Mouse (Mus musculus) gastrocnemius, adult 8-10 months (tissue): ENCODE data around the gene Efcab11. TPM values are rescaled to one million over a fixed set of nuclear protein-coding genes. Genes with fewer than 3 reads are reported as not detected.

ENCODE experiments used
- DNase-seq, 2 experiments: peaks; one replicate each; pipeline ENCODE4 v3.0.0; 2022; ENCODE audit warnings: low spot score in 2 of 2
- total RNA-seq, 4 experiments: library from RNA; stranded (reverse); gene quantifications; 2 replicates each; pipeline ENCODE4 v1.2.4; 2022

Gene Efcab11
- total RNA-seq, 4 experiments from 2014 or later = not detected

GRCm38 (mm10) chr12:99883000-99883712, 1.1 kb downstream of the Efcab11 start:
- DNase-seq = peak; percentile 75 to 79

- DNase-seq = no peak
These were observed 9.6 kb downstream of the Efcab11 start for GRCm38 (mm10) chr12:99874609-99875008.

- DNase-seq = no peak
These were observed 10.8 kb downstream of the Efcab11 start for GRCm38 (mm10) chr12:99873443-99873842.

- no peak for DNase-seq
These were observed 15.4 kb downstream of the Efcab11 start for GRCm38 (mm10) chr12:99868821-99869220.

GRCm38 (mm10) chr12:99864613-99865012, 19.6 kb downstream of the Efcab11 start:
- no peak for DNase-seq

- no peak for DNase-seq
These were observed 23.3 kb downstream of the Efcab11 start for GRCm38 (mm10) chr12:99860981-99861380.

GRCm38 (mm10) chr12:99859391-99860100, 24.7 kb downstream of the Efcab11 start:
- DNase-seq = no peak

GRCm38 (mm10) chr12:99858664-99859063, 25.6 kb downstream of the Efcab11 start:
- DNase-seq = no peak

GRCm38 (mm10) chr12:99856011-99856410, 28.2 kb downstream of the Efcab11 start:
- DNase-seq = no peak

GRCm38 (mm10) chr12:99853323-99854258, 30.6 kb downstream of the Efcab11 start:
- DNase-seq = no peak

- DNase-seq = no peak
These were observed 34.2 kb downstream of the Efcab11 start for GRCm38 (mm10) chr12:99849996-99850395.

GRCm38 (mm10) chr12:99844951-99845350, 39.3 kb downstream of the Efcab11 start:
- no peak for DNase-seq

- DNase-seq = no peak
These were observed 45.5 kb downstream of the Efcab11 start for GRCm38 (mm10) chr12:99838703-99839102.

- no peak for DNase-seq
These were observed 46.1 kb downstream of the Efcab11 start for GRCm38 (mm10) chr12:99838109-99838508.

- DNase-seq = no peak
These were observed 46.7 kb downstream of the Efcab11 start for GRCm38 (mm10) chr12:99837528-99837927.

- DNase-seq = no peak
These were observed 47.7 kb downstream of the Efcab11 start for GRCm38 (mm10) chr12:99836404-99837131.

GRCm38 (mm10) chr12:99833476-99833875, 50.8 kb downstream of the Efcab11 start:
- no peak for DNase-seq

GRCm38 (mm10) chr12:99822591-99822990, 61.6 kb downstream of the Efcab11 start:
- DNase-seq = no peak

GRCm38 (mm10) chr12:99821309-99821934, 62.8 kb downstream of the Efcab11 start:
- no peak for DNase-seq

- no peak for DNase-seq
These were observed 64.9 kb downstream of the Efcab11 start for GRCm38 (mm10) chr12:99819186-99819974.
